Mouse (Mus musculus) erythroblast, embryonic 14.5 days (primary cell): ENCODE data around the gene Tmod4.

Experiments
- GATA1 ChIP-seq: IDR thresholded peaks from 2 replicates; pipeline ENCODE4 v1.6.1; 2012; ENCODE audit warnings: low read length, inconsistent platforms, mixed read lengths
- TAL1 ChIP-seq: IDR thresholded peaks from 3 replicates; pipeline ENCODE4 v1.6.1; 2012; ENCODE audit warnings: low read length, inconsistent platforms, mixed read lengths

DNA sequence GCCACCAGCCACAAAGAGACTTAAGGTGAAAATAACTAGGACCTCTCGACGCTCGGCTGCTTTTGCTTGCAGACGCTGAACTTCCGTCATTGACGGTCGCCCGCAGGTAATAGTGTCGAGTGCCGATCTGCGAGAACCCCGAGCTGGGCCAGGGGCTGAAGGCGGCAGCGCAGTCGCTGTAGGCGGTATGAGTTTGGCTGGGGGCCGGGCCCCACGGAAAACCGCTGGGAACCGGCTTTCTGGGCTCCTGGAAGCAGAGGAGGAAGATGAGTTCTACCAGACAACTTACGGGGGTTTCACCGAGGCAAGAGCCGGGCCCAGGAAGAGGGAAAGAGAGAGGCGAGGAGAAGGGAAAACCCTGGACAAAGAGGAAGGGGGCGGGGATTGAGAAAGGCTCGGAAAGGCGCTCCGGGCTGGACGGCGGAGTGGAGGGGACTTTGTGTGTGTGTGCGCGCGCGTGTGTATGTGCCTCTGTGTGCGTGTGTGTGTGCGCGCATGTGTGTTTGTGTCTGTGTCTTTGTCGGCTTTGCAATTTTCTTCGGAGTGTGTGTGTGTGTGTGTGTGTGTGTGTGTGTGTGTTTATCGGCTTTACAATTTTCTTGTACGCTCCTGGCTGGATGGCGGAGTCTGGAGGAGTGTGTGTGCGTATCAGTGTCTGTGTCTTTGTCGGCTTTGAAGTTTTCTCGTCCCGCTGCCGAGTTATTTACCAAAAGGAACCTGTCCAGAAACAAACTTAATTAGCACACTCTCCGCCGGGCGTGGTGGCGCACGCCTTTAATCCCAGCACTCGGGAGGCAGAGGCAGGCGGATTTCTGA is 13.2 kb upstream of the Tmod4 start, which contains the start of gene Vps72:
- no peak for TF ChIP-seq GATA1
- no peak for TF ChIP-seq TAL1
